Mouse (Mus musculus) activated CD4-positive, CD25-positive, alpha-beta regulatory T cell, adult 9 weeks (primary cell): ENCODE measurements around the gene Lrpprc. TPM values are rescaled to one million over a fixed set of nuclear protein-coding genes. Genes with fewer than 3 reads are reported as not detected.

Experiments
- polyA plus RNA-seq: library from polyadenylated mRNA; unstranded; fragments of 100-300 nt; shearing (Covaris generic); gene quantifications from one replicate; pipeline ENCODE4 v1.2.1, GENCODE M21; 2017

The Lrpprc gene
- polyA plus RNA-seq, result 13.7 TPM

DNA sequence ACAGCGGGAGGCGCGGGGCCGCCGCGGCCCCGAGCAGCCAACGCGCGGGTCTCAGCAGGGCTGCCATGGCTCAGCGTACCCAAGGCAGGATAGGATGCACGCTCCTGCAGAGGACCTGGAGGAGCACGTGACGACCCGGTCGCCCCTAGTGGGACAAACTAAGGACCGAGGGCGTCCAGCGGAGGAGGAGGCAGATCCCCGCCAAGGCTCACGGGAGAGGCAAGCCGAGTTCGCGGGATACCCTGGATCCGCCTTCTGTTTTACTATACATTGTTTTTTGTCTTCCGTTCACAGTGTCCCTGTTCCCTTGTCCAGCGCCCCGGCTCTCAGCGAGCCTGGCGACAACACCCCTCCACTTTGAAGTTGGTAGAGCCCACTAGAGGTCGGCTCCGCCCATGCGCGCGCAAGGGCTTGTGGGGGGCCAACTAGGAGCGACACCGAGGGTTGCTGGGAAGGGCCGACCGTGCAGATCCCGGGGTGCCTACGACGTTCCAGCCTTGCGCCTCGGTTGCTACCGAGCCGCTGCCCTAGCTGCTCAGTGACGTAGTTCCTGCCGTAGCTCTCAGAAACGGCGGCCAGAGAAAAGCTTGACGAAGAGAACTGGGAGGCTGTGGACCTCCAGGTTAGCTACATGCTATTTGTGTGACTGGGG, at the start of gene Lrpprc:
Gene Lrpprc (minus strand): TSS at position 343 of the 652 bp plus-strand sequence.

DNA sequence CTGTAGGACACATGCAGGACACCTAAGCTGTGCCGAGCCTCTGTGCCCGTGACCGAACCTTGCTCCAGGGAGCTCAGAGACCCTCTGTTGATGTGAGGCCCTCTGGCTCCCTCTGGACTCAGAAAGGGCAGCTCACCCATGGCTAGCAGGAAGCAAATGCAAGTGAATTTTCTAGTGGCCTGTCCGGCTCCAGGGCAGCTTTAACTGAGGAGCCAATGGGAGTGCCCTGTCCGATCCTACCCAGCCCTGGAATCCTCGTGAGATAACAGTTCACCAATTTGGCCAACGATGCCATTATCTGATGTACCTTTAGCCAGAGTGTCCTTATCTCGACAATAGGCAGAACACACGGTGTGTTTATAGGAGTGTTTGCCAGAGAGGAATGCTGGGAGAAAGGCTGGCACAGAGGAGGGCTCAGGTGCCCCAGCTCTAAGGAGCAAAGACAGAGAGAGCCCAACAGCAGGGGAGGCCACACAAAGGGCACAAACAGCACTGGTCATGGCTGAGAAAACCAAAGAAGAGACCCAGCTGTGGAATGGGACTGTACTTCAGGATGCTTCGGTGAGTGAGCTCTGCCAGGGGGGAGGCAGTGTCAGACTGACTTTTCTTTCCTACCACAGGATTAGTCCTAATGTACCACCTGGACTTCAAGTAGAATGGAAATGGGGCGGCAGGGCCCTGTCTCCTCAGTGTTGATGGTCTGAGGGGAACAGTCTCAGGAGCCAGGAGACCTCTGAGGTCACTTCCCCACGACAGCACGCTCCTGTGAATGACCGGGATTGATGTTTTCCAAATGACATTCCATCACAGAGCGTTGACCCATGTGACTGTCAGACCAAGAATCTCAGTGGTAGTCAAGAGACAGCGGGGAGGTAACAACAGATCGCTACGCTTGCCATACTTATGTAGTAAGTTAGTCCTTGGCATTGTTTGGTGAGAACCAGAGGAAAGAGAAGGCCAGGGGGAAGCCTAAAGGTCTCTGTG, 107.6 kb downstream of the Lrpprc start, which contains the start of gene Abcg5:
Gene Abcg5 (minus strand): TSS at position 278 of the 984 bp plus-strand sequence.

DNA sequence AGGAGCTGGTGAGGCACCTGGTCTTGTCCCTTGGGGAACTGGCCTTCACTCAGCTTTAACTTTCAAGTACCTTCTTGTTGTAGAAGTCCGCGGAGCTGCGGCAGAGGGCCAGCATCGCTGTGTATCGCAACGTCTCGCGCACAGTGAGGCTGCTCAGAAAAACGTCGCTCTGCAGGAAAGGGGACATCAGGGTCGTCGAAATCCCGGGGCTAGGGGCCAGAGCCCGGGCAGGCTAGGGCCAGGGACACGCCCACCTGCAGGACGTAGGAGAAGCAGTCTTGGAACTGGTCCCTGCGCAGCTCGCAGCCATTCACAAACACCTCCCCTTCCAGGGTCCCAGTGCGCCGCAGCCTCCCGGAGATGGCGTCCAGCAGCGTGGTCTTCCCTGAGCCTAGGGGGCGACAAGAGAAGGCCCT, 114.6 kb downstream of the Lrpprc start, which contains the start of gene Abcg8:
Gene Abcg8 (plus strand): TSS at position 352 of the 416 bp plus-strand sequence.

Other genes starting within 250 kb of the Lrpprc start
- 3.0 TPM for gene Dync2li1, start 164.3 kb downstream of the Lrpprc start, polyA plus RNA-seq
- gene Abcg8, start 114.5 kb downstream of the Lrpprc start, polyA plus RNA-seq, result not detected
- not detected for gene Abcg5, start 107.8 kb downstream of the Lrpprc start, polyA plus RNA-seq
- 26.6 TPM for gene Ppm1b, start 166.0 kb upstream of the Lrpprc start, polyA plus RNA-seq
- gene Slc3a1, start 237.6 kb upstream of the Lrpprc start, polyA plus RNA-seq, result 0.42 TPM